Mouse (Mus musculus): ENCODE measurements around the gene Hspb2. TPM values are rescaled to one million over a fixed set of nuclear protein-coding genes. Genes with fewer than 3 reads are reported as not detected.

Gene Hspb2
- polyA plus RNA-seq, 1 experiment from 2014 or later, result 4.0 TPM

DNA sequence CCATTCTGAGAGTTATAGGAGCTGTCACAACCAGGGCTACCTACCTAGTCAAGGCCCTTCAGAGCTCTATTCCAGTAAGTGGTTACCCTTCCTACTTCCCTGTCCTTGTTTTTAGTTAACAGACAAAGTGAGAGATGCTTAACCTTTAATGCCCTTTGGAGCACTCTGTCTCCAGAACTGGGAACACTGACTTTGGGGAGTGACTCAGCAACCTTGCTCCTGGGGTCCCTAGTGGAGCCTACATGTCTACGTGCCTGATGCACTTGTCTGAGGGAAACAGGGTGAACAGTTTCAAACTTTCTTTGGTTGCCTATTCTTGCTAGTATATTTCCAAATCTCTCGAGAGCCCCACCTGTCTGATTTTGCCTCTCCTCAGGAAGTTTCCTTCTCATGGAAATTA, 9.4 kb downstream of the Hspb2 start:
- ATAC-seq (replicated peaks; ENCODE audit: low FRiP score, low TSS enrichment, low read depth) (no peak), DNase-seq (ENCODE audit: low spot score) (no peak)
- WGBS, result 81% methylated on average over 2 of the region's 2 CpGs
- Histone ChIP-seq H3K9ac (ENCODE audit: low read length) (no peak overlapping the region), H3K4me1 (replicated peaks; ENCODE audit: control insufficient read depth, insufficient read depth, low read length) (no peaks in the 10 kb centered on the region), H3K27ac (ENCODE audit: low read depth) (no peak overlapping the region), H3K4me2 (ENCODE audit: low read length) (no peak overlapping the region), H3K9me3 (ENCODE audit: control insufficient read depth, low read length) (no peaks in the 10 kb centered on the region), H3K27me3 (replicated peaks; ENCODE audit: control insufficient read depth, insufficient read depth, low read length) (no peaks in the 10 kb centered on the region), H3K4me3 (ENCODE audit: low read depth, low read length) (no peak overlapping the region), H3K36me3 (ENCODE audit: control insufficient read depth, insufficient read depth, low read length) (0 out of 2 replicates have a peak, but pooled peaks cover 4% of the 10 kb centered on the region)

DNA sequence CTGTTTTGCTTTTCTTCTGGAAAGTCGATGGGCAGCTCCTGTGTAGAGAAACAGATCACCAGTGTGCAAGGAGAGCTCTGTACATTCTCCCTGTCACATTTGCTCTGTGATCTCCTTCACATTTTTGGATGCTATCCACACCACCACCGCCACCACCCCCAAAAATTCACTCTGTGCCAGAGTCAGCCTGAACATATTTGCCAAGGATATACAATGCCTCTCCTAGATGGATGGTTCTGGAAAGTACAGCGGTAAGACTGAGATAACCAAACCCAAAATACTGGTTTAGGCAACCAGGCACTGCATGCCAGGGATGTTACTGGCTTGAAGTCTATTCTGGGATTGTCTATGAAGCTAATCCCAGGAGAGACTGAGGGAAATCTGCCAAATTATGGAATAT, 9.9 kb downstream of the Hspb2 start:
- H3K9me3 ChIP-seq (ENCODE audit: control insufficient read depth, low read length), result no peaks in the 10 kb centered on the region
- DNase-seq (ENCODE audit: low spot score), result no peak

DNA sequence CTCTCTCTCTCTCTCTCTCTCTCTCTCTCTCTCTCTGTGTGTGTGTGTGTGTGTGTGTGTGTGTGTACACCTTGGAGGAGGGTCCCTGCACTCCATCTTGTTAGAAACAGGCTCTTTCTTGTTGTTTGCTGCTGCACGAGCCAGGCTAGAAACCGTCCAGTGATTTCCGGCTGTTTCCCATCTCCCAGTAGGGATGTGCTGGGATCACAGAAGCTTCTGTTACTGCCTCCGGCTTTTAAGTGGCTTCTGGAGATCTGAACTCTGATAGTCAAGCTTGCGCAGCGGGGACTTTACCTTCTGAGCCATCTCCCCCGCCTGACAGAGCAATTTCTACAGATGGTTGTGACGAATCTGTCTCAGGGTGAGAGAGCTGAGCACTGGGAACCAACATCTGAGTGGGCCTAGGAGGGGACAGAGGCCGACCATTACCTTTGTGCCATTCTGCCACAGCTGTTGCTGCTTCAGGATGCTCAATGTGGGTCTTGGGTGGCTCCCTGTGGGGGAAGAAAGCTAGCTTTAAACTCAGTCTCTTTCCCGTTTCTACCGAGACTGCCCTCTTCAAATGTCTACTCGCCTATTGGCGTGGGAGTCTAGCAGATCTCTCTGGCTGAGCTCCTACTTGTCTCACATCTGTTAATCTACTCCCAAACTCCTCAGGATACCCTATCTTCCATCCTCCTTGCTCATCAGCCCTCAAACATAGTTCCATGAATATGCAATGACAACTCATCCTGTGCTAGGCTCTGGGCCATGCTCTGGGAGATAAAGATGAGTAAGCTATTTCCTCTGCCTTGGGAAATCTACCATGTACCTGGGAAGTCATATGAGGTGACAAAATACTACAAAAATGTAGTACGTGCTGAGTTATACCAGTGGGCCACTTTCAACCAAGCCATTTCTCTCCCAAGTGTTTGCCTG, 11.0 kb downstream of the Hspb2 start:
- H3K27me3 ChIP-seq (replicated peaks; ENCODE audit: control insufficient read depth, insufficient read depth, low read length), result no peaks in the 10 kb centered on the region
- no peaks in the 10 kb centered on the region for H3K4me1 ChIP-seq (replicated peaks; ENCODE audit: control insufficient read depth, insufficient read depth, low read length)
- WGBS, result 86% methylated on average over 14 of the region's 14 CpGs
- no peak overlapping the region for H3K9ac ChIP-seq (ENCODE audit: low read length)
- no peaks in the 10 kb centered on the region for H3K9me3 ChIP-seq (ENCODE audit: control insufficient read depth, low read length)
- no peak overlapping the region for H3K4me2 ChIP-seq (ENCODE audit: low read length)
- no peak for DNase-seq (ENCODE audit: low spot score)
- H3K27ac ChIP-seq (ENCODE audit: low read depth), result no peak overlapping the region
- ATAC-seq (replicated peaks; ENCODE audit: low FRiP score, low TSS enrichment, low read depth), result no peak
- 0 out of 2 replicates have a peak, but pooled peaks cover 4% of the 10 kb centered on the region for H3K36me3 ChIP-seq (ENCODE audit: control insufficient read depth, insufficient read depth, low read length)
- no peak overlapping the region for H3K4me3 ChIP-seq (ENCODE audit: low read depth, low read length)

More for the DNA sequence above, 9.9 kb downstream of the Hspb2 start:
- Histone ChIP-seq H3K4me3 (ENCODE audit: low read depth, low read length) (no peak overlapping the region), H3K27me3 (replicated peaks; ENCODE audit: control insufficient read depth, insufficient read depth, low read length) (no peaks in the 10 kb centered on the region), H3K4me1 (replicated peaks; ENCODE audit: control insufficient read depth, insufficient read depth, low read length) (no peaks in the 10 kb centered on the region), H3K36me3 (ENCODE audit: control insufficient read depth, insufficient read depth, low read length) (0 out of 2 replicates have a peak, but pooled peaks cover 4% of the 10 kb centered on the region), H3K27ac (ENCODE audit: low read depth) (no peak overlapping the region), H3K9ac (ENCODE audit: low read length) (no peak overlapping the region), H3K4me2 (ENCODE audit: low read length) (no peak overlapping the region)
- ATAC-seq (replicated peaks; ENCODE audit: low FRiP score, low TSS enrichment, low read depth), result no peak
- 79% methylated on average over 3 of the region's 3 CpGs for WGBS

DNA sequence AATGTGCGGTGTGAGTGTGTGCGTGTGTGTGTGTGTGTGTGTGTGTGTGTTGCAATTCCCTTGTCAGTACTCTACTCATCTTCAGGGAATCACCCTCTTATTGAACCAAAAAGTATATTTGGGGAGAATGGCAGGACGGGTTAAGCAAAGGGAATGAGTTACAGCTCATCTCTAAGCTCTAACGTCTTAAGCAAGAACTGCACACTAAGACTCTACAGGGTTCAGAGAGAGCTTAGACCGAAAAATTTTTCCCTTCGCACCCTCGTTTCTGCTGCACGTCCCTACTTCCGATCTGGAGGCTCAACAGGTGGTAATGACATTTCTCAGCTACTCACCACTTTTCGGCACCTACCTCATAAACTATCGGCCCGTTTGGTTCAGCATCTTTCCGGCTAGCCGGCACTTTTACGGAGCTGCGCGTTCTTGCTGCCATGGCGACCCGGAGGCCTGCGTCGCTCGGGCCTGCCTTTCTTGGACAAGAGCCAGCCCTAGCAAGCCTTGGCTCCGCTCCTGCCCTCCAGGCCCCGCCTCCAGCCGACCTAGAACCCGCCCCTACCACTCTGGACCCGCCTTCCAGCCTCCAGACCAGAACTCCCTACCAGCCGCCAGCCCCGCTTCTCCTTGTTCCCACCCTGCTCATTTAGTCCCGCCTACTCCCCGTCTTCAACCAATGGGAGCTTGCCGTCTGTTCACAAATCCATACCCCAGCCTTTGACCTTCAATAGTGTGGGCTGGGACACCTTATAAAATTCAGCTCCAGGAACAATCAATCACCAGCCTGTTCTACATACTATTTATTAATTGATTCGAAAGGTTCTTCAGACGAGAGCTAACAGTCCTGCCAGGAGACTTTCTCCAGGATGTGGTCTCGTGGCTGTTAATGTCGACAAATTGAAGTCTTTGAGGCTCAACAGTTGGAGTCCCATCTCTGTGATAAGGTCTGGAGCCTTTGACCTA, 13.0 kb downstream of the Hspb2 start, which contains the start of gene Dixdc1:
Gene Dixdc1, minus strand, starts transcription at position 604 of the 957 bp plus-strand sequence.
- no peak within 1 kb of the TSS for H3K9ac ChIP-seq (ENCODE audit: low read length)
- DNase-seq (ENCODE audit: low spot score), result peak; percentile 97

DNA sequence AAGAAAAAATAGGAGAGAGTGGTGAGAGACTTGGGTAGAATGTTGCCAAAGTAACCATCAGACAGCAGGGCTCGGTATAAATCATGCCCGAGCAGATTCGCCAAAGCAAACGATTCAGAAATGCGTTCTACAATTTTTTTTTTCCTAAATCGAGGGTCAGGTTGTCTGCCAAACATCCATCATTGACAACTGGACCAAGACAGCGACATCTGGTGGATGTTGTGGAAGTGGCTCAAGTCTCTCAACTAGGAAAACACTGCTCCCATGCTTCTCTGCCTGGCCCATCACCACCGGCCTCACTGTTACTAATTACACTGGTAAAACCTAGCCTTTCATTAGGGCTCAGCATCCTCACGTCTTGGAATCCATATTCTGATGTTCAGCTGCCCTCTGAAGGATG, 17.2 kb downstream of the Hspb2 start:
- ATAC-seq (replicated peaks; ENCODE audit: low FRiP score, low TSS enrichment, low read depth) (no peak), DNase-seq (ENCODE audit: low spot score) (peak; percentile 65)
- Histone ChIP-seq H3K36me3 (ENCODE audit: control insufficient read depth, insufficient read depth, low read length) (0 out of 2 replicates have a peak, but pooled peaks cover under 1% of the 10 kb centered on the region), H3K27ac (ENCODE audit: low read depth) (no peak overlapping the region), H3K4me3 (ENCODE audit: low read depth, low read length) (no peak overlapping the region), H3K9ac (ENCODE audit: low read length) (no peak overlapping the region), H3K4me1 (replicated peaks; ENCODE audit: control insufficient read depth, insufficient read depth, low read length) (no peaks in the 10 kb centered on the region), H3K27me3 (replicated peaks; ENCODE audit: control insufficient read depth, insufficient read depth, low read length) (no peaks in the 10 kb centered on the region), H3K9me3 (ENCODE audit: control insufficient read depth, low read length) (no peaks in the 10 kb centered on the region), H3K4me2 (ENCODE audit: low read length) (peak overlapping the region; percentile 18; the same call in 1 of the 2 replicates)
- WGBS, result 6% methylated on average over 9 of the region's 9 CpGs

More for the DNA sequence above, 13.0 kb downstream of the Hspb2 start, which contains the start of gene Dixdc1:
- H3K27ac ChIP-seq (ENCODE audit: low read depth), result peak within 1 kb of the TSS; percentile 59
- ATAC-seq (replicated peaks; ENCODE audit: low FRiP score, low TSS enrichment, low read depth), result peak; percentile 98
- no peaks in the 10 kb centered on the region for H3K9me3 ChIP-seq (ENCODE audit: control insufficient read depth, low read length)
- H3K4me2 ChIP-seq (ENCODE audit: low read length), result peak within 1 kb of the TSS; percentile 51
- 0 out of 2 replicates have a peak, but pooled peaks cover 4% of the 10 kb centered on the region for H3K36me3 ChIP-seq (ENCODE audit: control insufficient read depth, insufficient read depth, low read length)
- 12% methylated on average over 36 of the region's 36 CpGs for WGBS
- no peaks in the 10 kb centered on the region for H3K27me3 ChIP-seq (replicated peaks; ENCODE audit: control insufficient read depth, insufficient read depth, low read length)
- peak within 1 kb of the TSS; percentile 30 for H3K4me3 ChIP-seq (ENCODE audit: low read depth, low read length)
- no peaks in the 10 kb centered on the region for H3K4me1 ChIP-seq (replicated peaks; ENCODE audit: control insufficient read depth, insufficient read depth, low read length)

DNA sequence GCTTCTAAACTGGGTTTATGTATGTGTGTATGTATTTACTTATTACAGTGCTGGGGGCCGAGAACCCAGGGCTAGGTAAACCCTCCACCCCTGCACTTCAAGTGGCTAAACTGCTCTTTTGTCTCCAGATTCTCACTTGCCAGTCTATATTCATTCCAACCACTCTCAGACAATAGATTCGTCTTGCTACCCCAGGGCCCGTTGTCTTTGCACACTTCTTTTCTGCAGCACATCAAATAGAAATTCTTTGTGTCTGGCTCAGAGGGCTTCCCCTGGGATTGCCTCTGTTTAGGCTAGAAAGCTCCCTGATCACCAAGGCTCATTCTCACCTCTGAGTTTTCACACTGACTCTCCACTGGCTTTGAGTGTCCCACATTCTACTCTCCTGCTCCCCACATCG, 19.6 kb downstream of the Hspb2 start:
- WGBS, result 24% methylated on average over 4 of the region's 4 CpGs
- H3K4me3 ChIP-seq (ENCODE audit: low read depth, low read length), result no peak overlapping the region
- H3K36me3 ChIP-seq (ENCODE audit: control insufficient read depth, insufficient read depth, low read length), result no peaks in the 10 kb centered on the region
- no peaks in the 10 kb centered on the region for H3K4me1 ChIP-seq (replicated peaks; ENCODE audit: control insufficient read depth, insufficient read depth, low read length)
- DNase-seq (ENCODE audit: low spot score) (no peak), ATAC-seq (replicated peaks; ENCODE audit: low FRiP score, low TSS enrichment, low read depth) (no peak)
- no peak overlapping the region for H3K4me2 ChIP-seq (ENCODE audit: low read length)
- H3K27ac ChIP-seq (ENCODE audit: low read depth), result no peak overlapping the region
- no peaks in the 10 kb centered on the region for H3K9me3 ChIP-seq (ENCODE audit: control insufficient read depth, low read length)
- no peak overlapping the region for H3K9ac ChIP-seq (ENCODE audit: low read length)
- no peaks in the 10 kb centered on the region for H3K27me3 ChIP-seq (replicated peaks; ENCODE audit: control insufficient read depth, insufficient read depth, low read length)

DNA sequence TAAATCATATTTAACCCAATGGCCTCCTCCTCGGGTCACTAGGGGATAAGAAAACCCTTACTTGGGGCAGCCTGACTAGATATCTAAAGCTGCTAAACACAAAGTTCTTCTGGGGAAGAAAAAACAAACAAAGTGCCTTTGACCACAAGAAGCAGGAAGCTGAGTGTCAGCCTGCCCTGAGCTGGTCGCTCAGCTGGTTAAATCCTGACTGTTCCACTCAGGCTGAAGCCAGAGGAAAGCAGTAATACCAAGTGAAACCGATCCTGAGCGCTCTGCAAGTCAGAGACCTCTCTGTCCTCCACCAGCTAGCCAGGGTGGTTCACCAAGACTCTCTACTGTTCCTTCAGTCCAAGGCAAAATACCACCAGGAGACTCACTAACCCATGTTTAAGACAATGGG, 22.6 kb downstream of the Hspb2 start:
- no peaks in the 10 kb centered on the region for H3K36me3 ChIP-seq (ENCODE audit: control insufficient read depth, insufficient read depth, low read length)
- H3K27ac ChIP-seq (ENCODE audit: low read depth), result no peak overlapping the region
- no peaks in the 10 kb centered on the region for H3K27me3 ChIP-seq (replicated peaks; ENCODE audit: control insufficient read depth, insufficient read depth, low read length)
- no peak overlapping the region for H3K4me2 ChIP-seq (ENCODE audit: low read length)
- H3K9ac ChIP-seq (ENCODE audit: low read length), result no peak overlapping the region
- no peaks in the 10 kb centered on the region for H3K9me3 ChIP-seq (ENCODE audit: control insufficient read depth, low read length)
- ATAC-seq (replicated peaks; ENCODE audit: low FRiP score, low TSS enrichment, low read depth) (no peak), DNase-seq (ENCODE audit: low spot score) (no peak)
- H3K4me3 ChIP-seq (ENCODE audit: low read depth, low read length), result no peak overlapping the region
- WGBS, result 42% methylated on average over 4 of the region's 4 CpGs
- no peaks in the 10 kb centered on the region for H3K4me1 ChIP-seq (replicated peaks; ENCODE audit: control insufficient read depth, insufficient read depth, low read length)

DNA sequence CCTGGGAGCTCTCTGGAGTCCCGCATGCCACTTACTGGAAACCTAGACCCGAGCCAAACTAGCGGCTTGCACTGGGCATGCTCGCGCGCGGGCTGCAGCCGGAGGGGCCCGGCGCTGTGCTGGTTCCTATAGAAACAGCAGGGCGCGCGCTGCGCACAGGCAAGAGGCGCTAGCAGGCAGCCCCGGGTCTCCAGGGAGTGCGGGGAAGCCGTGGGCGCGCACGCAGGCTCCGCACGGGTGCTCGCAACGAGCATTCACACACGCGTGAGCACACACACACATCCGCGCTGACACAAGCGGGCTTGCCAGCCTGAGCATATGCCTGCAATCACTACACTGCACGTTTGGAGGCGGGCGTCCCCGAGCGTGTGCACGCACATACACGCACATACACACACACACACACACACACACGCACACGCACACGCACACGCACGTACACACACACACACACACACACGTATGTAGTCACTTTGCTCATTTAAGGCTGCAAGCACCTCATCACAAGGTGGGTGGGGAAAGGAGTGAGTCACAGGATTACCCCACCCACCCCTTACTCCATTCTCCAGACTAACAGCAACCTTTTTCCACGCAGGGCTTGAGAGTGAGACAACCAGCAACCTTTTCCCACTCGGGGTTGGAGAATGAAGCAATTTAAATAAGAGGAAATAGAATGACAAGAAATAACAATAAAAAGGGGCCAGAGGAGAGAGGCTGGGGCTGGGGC, 24.1 kb downstream of the Hspb2 start:
- H3K36me3 ChIP-seq (ENCODE audit: control insufficient read depth, insufficient read depth, low read length), result no peaks in the 10 kb centered on the region
- no peaks in the 10 kb centered on the region for H3K27me3 ChIP-seq (replicated peaks; ENCODE audit: control insufficient read depth, insufficient read depth, low read length)
- H3K4me1 ChIP-seq (replicated peaks; ENCODE audit: control insufficient read depth, insufficient read depth, low read length), result peaks cover 5% of the 10 kb centered on the region; the same call in 1 of the 2 replicates
- ATAC-seq (replicated peaks; ENCODE audit: low FRiP score, low TSS enrichment, low read depth), result peak; percentile 88
- H3K4me3 ChIP-seq (ENCODE audit: low read depth, low read length), result peak overlapping the region; percentile 63
- WGBS, result 0% methylated on average over 45 of the region's 45 CpGs
- peak overlapping the region; percentile 45 for H3K9ac ChIP-seq (ENCODE audit: low read length)
- DNase-seq (ENCODE audit: low spot score), result no peak
- H3K4me2 ChIP-seq (ENCODE audit: low read length), result peak overlapping the region; percentile 86
- H3K27ac ChIP-seq (ENCODE audit: low read depth), result no peak overlapping the region
- no peaks in the 10 kb centered on the region for H3K9me3 ChIP-seq (ENCODE audit: control insufficient read depth, low read length)
